In genomic region chr8:126774816-126775215, GRCm38 (mm10) we compare ENCODE assay signal across 23 mouse cellular contexts.
DNase-seq lines count a peak whose midpoint lies in the region; ATAC-seq and TF ChIP-seq lines count a peak whose summit lies in the region.
"Had no signal": no experiment of that assay in that cellular context is flagged by ENCODE, and none has a peak within 500 bp of the region (broad histone marks: within the 10 kb centered on the region; RNA-seq: fewer than 3 reads in every experiment).

No protein-coding gene starts in this region.

- H3K9ac ChIP-seq in liver, adult 2 months (ENCODE audit: low read depth, low read length): no peak overlapping the region
- no peak overlapping the region for H3K9ac ChIP-seq in intestine, postnatal 0 days (ENCODE audit: low read depth, low read length)
- no peak overlapping the region for H3K9ac ChIP-seq in liver, embryonic 16.5 days (ENCODE audit: low read depth, low read length)
- no peak overlapping the region for H3K9ac ChIP-seq in midbrain, postnatal 0 days (replicated peaks; ENCODE audit: low read length, poor library complexity, severe bottlenecking)
- H3K9ac ChIP-seq: forebrain, embryonic 13.5 days; hindbrain, embryonic 15.5 days; limb, embryonic 15.5 days; midbrain, embryonic 13.5 days had no signal

- TF ChIP-seq POLR2A in liver, adult 2 months (IDR thresholded peaks at IDR 0.05; ENCODE audit: extremely low read depth, insufficient read depth, low read length): 0 out of 2 replicates have a peak, but pooled peaks have one; percentile 16

- H3K4me1 ChIP-seq in liver, adult 2 months (ENCODE audit: control insufficient read depth, insufficient read depth, low read length): peaks cover 37% of the 10 kb centered on the region
- H3K4me1 ChIP-seq in intestine, postnatal 0 days (replicated peaks; ENCODE audit: control insufficient read depth, insufficient read depth, low read length): 0 out of 2 replicates have a peak, but pooled peaks cover 6% of the 10 kb centered on the region
- peaks cover 30% of the 10 kb centered on the region for H3K4me1 ChIP-seq in liver, embryonic 16.5 days (ENCODE audit: control insufficient read depth, low read depth, low read length)
- no peaks in the 10 kb centered on the region for H3K4me1 ChIP-seq in midbrain, postnatal 0 days (ENCODE audit: insufficient read depth, low read length)
- H3K4me1 ChIP-seq: forebrain, embryonic 13.5 days; hindbrain, embryonic 15.5 days; midbrain, embryonic 13.5 days had no signal

- H3K4me3 ChIP-seq in liver, adult 2 months (ENCODE audit: insufficient read depth, low read depth, low read length): no peak overlapping the region
- no peak overlapping the region for H3K4me3 ChIP-seq in intestine, postnatal 0 days (ENCODE audit: low read depth, low read length)
- H3K4me3 ChIP-seq in liver, embryonic 16.5 days (ENCODE audit: low read depth, low read length): no peak overlapping the region
- no peak overlapping the region for H3K4me3 ChIP-seq in midbrain, postnatal 0 days (ENCODE audit: low read depth, low read length)
- H3K4me3 ChIP-seq: erythroblast, embryonic 14.5 days; forebrain, embryonic 13.5 days; heart, adult 2 months; hindbrain, embryonic 15.5 days; limb, embryonic 15.5 days; midbrain, embryonic 13.5 days; myocyte had no signal

- H3K36me3 ChIP-seq in liver, adult 2 months (ENCODE audit: control insufficient read depth, insufficient read depth, low read length): no peaks in the 10 kb centered on the region
- H3K36me3 ChIP-seq in intestine, postnatal 0 days (ENCODE audit: control insufficient read depth, insufficient read depth): no peaks in the 10 kb centered on the region
- no peaks in the 10 kb centered on the region for H3K36me3 ChIP-seq in liver, embryonic 16.5 days (ENCODE audit: control insufficient read depth, insufficient read depth)
- H3K36me3 ChIP-seq in midbrain, postnatal 0 days (ENCODE audit: insufficient read depth, low read length): no peaks in the 10 kb centered on the region
- H3K36me3 ChIP-seq: hindbrain, embryonic 15.5 days; limb, embryonic 15.5 days; midbrain, embryonic 13.5 days had no signal

- H3K27ac ChIP-seq in liver, adult 2 months (replicated peaks; ENCODE audit: insufficient read depth, low read depth, low read length): peak overlapping the region; percentile 95
- H3K27ac ChIP-seq in intestine, postnatal 0 days (ENCODE audit: low read depth, low read length): peak overlapping the region; percentile 76
- H3K27ac ChIP-seq in liver, embryonic 16.5 days (ENCODE audit: low read length): peak overlapping the region; percentile 57
- no peak overlapping the region for H3K27ac ChIP-seq in midbrain, postnatal 0 days (ENCODE audit: low read depth, low read length)
- H3K27ac ChIP-seq: forebrain, embryonic 13.5 days; heart, adult 2 months; hindbrain, embryonic 15.5 days; kidney, postnatal 0 days; limb, embryonic 15.5 days; midbrain, embryonic 13.5 days had no signal

- ATAC-seq in intestine, postnatal 0 days: peak; percentile 84
- ATAC-seq in liver, embryonic 16.5 days (ENCODE audit: low read depth): peak; percentile 40
- no peak for ATAC-seq in midbrain, postnatal 0 days (ENCODE audit: low FRiP score)
- ATAC-seq: forebrain, embryonic 13.5 days; midbrain, embryonic 13.5 days had no signal

- no peaks in the 10 kb centered on the region for H3K27me3 ChIP-seq in liver, adult 2 months (ENCODE audit: control insufficient read depth, insufficient read depth, low read length)
- no peaks in the 10 kb centered on the region for H3K27me3 ChIP-seq in intestine, postnatal 0 days (replicated peaks; ENCODE audit: control insufficient read depth, insufficient read depth, low read length)
- H3K27me3 ChIP-seq in liver, embryonic 16.5 days (ENCODE audit: control insufficient read depth, insufficient read depth, low read depth, low read length): no peaks in the 10 kb centered on the region
- no peaks in the 10 kb centered on the region for H3K27me3 ChIP-seq in midbrain, postnatal 0 days (ENCODE audit: insufficient read depth, low read length)
- H3K27me3 ChIP-seq: forebrain, embryonic 13.5 days; hindbrain, embryonic 15.5 days; limb, embryonic 15.5 days; midbrain, embryonic 13.5 days had no signal

- no peaks in the 10 kb centered on the region for H3K9me3 ChIP-seq in intestine, postnatal 0 days (ENCODE audit: control insufficient read depth)
- H3K9me3 ChIP-seq in liver, embryonic 16.5 days (replicated peaks; ENCODE audit: control insufficient read depth, low read length): no peaks in the 10 kb centered on the region
- no peaks in the 10 kb centered on the region for H3K9me3 ChIP-seq in midbrain, postnatal 0 days (ENCODE audit: low read length)
- H3K9me3 ChIP-seq: forebrain, embryonic 13.5 days; hindbrain, embryonic 15.5 days; limb, embryonic 15.5 days; midbrain, embryonic 13.5 days had no signal

- peak; percentile 47 for DNase-seq in adrenal gland, adult 2 months
- DNase-seq in adrenal gland, adult 8-10 months: no peak
- peak; percentile 100 for DNase-seq in liver, adult 2 months (ENCODE audit: extremely low read depth, low read depth, low spot score)
- DNase-seq in liver: no peak
- no peak for DNase-seq in layer of hippocampus, adult 9-10 months (ENCODE audit: low spot score)
- no peak for DNase-seq in midbrain, postnatal 0 days (ENCODE audit: low spot score)
- DNase-seq: adrenal gland, postnatal 25 days; cerebellum, adult 8-10 months; gastrocnemius, postnatal 14 days; heart, adult 2 months; heart, postnatal 4 days; lung, postnatal 14 days; right cerebral cortex, postnatal 14 days; thymus, postnatal 4 days had no signal

- WGBS in liver, adult 2 months: 28% methylated on average over 7 of the region's 7 CpGs
- 35% methylated on average over 7 of the region's 7 CpGs for WGBS in intestine, postnatal 0 days
- 57% methylated on average over 7 of the region's 7 CpGs for WGBS in liver, embryonic 16.5 days (ENCODE audit: insufficient replicate concordance)
- WGBS in midbrain, postnatal 0 days: 85% methylated on average over 7 of the region's 7 CpGs

- no peak overlapping the region for H3K4me2 ChIP-seq in intestine, postnatal 0 days (replicated peaks; ENCODE audit: low read depth)
- no peak overlapping the region for H3K4me2 ChIP-seq in liver, embryonic 16.5 days (ENCODE audit: low read depth, low read length)
- no peak overlapping the region for H3K4me2 ChIP-seq in midbrain, postnatal 0 days (ENCODE audit: low read depth, low read length, poor library complexity, severe bottlenecking)
- H3K4me2 ChIP-seq: forebrain, embryonic 13.5 days; hindbrain, embryonic 15.5 days; limb, embryonic 15.5 days; midbrain, embryonic 13.5 days had no signal

- TF ChIP-seq CTCF in liver, adult 2 months (IDR thresholded peaks at IDR 0.05; ENCODE audit: low read depth, low read length): no peak
- TF ChIP-seq CTCF in intestine, postnatal 0 days (IDR thresholded peaks at IDR 0.05; ENCODE audit: low read depth): no peak
- no peak for TF ChIP-seq CTCF in midbrain, postnatal 0 days (IDR thresholded peaks at IDR 0.05)

- H3K79me2 ChIP-seq in liver, adult 2 months (ENCODE audit: control insufficient read depth, insufficient read depth, low read length): no peaks in the 10 kb centered on the region

Comparison
In these comparisons a context has a peak if more than half of its experiments do, and no peak if none do; other contexts are left out.
1. DNase-seq: peak in adrenal gland, adult 2 months (single experiment) and liver, adult 2 months (single experiment); none in adrenal gland, adult 8-10 months (single experiment), liver (single experiment), layer of hippocampus, adult 9-10 months (single experiment) and midbrain, postnatal 0 days (single experiment).